Mouse (Mus musculus): ENCODE data around the gene Asic2.

DNA sequence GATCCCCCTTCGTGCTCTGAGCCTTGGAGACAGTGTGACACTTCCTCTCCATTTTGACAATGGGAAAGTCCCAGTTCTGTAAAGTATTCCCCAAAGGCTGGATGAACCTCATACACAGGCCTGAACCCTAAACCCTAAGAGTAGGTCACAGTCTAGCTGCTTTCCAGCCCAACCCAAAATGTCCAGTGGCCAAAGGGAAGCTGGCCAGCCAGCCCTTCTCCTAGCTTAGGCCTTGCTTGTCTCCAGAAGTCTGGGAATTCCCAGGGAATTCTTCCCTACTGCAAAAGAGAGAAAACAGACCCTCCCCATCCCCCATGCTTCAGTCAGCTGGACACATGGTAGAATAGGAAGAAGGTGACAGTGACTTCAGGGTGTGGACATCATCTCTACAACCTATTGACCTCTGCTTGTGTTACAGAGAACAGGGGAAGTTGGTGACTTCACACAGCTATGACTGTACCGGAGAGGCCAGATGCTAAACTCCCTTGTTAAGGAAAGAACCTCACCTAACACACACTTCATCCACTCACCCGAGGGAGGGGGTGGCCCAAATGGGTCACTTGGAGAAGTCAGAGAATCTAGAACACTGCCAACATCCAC lies 48.0 kb upstream of the Asic2 start:
- TF ChIP-seq POLR2A (IDR thresholded peaks at IDR 0.05; ENCODE audit: borderline replicate concordance, insufficient read depth, low read length), result no peak
- no peak for TF ChIP-seq CTCF (IDR thresholded peaks at IDR 0.05; ENCODE audit: borderline replicate concordance, insufficient read depth, low read depth, low read length)
